Mouse (Mus musculus): ENCODE measurements around the gene Ech1.

Gene Ech1

DNA sequence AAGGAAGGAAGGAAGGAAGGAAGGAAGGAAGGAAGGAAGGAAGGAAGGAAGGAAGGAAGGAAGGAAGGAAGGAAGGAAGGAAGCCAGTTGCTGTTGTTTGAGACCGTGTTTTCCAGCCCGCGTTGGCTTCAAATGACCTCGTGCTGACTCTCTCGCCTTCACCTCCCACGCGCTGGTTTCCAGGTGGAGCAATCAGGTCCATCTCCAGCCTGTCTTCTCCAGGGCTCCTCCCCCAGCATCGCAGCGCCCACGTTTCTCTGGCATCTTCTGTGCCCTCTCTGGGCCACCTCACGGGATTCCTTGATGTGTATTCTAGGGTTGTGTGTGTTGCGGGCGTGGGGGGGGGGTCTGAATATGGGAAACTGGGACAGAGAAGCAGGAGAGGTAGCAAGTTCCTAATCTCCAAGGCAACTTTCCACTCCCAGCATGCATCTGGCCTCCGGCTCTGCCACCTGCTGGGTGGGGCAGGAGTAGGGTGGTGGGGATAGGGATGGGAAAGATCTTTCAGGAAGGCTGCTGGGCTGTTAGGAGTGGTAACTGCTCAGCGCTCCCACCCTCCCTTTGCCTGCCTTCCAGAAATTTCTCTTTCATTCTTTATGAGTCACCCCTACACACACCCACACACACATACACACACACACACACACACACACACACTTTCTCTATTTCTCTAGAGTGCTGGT, 37.9 kb downstream of the Ech1 start:
- peak; percentile 61 for DNase-seq (ENCODE audit: low read depth)

DNA sequence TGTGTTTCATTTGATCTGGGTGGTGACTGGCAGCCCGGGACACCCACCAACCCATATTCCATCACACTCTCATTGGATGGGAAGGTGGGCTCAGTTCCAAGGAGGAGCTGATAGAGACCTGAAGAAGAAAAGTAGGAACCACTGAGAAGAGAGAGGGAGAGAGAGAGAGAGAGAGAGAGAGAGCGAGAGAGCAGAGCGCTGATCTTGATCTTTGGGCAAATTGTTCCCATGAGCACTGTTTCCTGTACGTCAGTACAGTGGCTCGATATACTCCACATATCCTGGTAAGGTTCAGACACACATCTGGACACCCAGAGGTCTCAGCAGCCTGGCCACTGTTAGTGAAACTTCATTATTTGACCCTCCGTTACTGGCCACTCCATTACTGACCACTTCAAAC, 38.5 kb downstream of the Ech1 start, which contains the start of gene Lgals7:
Gene Lgals7, plus strand, starts transcription at position 314 of the 400 bp plus-strand sequence.
- DNase-seq (ENCODE audit: low read depth) = no peak

DNA sequence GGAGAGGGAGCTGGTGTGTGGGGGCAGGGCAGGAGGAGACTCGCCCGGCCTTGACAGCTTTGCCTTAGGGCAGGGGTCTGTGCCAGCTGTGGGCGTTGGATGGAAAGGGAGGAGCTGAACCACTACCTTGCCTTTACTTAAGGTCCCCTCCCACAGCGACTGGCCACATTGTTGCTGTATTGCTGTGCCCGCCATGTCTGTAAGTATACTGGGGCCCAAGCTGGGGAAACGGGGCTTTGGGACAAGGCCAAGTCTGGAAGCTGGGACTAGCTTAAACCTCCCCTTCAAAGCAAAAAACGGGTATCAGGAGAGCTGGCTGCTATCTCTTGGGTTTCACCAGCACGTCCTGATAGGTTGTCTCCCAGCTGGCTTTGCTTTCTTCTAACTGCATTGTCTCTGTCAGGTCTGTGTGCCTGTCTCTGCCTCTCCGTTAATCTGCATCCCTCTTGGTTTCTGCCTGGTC, 39.3 kb downstream of the Ech1 start:
- DNase-seq (ENCODE audit: low read depth) = no peak

DNA sequence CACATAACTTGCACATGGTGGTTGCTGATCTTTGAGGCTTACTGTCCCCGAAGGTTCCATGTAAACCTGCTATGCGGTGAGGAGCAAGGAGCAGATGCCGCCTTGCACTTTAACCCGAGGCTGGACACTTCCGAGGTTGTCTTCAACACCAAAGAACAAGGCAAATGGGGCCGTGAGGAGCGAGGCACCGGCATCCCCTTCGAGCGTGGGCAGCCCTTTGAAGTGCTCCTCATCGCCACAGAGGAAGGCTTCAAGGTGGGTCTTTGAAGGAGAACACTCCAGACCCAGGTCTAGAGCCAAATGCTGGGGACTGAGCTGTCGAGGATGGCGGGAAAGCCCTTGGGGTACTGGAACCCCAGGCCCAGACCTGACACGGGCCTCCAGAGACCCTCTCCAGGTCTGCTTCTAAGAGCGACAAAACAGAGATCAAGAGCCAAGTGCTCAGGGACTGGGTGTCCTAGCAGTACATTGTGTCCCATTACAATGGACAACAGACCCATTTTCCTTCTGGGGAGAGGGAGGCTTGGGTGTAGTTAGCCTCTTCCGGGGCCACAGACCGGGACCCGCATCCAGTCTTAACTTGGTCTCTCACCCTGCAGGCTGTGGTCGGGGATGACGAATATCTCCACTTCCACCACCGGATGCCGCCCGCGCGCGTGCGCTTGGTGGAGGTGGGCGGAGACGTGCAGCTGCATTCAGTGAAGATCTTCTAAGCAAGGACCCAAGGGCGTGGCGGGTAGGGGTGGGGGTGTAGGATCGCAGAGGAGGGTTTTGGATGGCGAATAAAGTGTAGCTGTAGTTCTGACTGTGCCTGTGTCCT, 40.7 kb downstream of the Ech1 start:
- peak; percentile 48 for DNase-seq (ENCODE audit: low read depth)

DNA sequence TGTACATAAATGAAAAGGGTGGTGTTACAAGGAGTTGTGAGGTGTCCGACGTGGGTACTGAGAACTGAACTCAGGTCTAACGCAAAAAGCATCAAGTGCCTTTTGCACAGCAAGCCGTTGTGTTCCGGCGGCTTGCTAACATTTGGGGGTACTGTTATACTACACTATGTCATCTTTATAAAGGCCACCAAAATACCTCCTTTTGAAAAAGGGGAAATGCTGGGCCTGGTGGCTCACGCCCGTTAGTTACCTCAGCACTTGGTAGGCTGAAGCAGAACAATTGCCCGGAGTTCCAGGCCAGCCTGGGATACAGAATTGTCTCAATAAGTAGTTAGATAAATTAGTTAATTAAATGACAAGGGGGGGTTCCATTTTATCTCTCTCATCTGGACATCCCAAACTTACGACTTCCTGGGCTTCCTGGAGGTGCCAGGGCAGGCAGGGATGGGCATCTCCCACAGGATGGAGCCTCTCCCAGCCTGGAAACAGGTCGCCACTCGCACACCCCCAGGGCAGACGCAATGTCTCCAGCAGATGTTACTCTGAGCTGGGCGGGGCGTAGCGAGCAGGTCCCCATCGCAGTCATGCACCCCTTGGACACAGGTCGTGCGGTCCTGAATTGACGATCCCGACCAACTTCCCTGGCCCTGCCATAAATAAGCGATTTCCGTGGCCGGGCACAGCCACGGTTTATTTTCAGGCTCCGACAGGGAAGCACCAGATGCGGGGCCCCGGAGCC, 41.9 kb downstream of the Ech1 start:
- DNase-seq (ENCODE audit: low read depth) = no peak

DNA sequence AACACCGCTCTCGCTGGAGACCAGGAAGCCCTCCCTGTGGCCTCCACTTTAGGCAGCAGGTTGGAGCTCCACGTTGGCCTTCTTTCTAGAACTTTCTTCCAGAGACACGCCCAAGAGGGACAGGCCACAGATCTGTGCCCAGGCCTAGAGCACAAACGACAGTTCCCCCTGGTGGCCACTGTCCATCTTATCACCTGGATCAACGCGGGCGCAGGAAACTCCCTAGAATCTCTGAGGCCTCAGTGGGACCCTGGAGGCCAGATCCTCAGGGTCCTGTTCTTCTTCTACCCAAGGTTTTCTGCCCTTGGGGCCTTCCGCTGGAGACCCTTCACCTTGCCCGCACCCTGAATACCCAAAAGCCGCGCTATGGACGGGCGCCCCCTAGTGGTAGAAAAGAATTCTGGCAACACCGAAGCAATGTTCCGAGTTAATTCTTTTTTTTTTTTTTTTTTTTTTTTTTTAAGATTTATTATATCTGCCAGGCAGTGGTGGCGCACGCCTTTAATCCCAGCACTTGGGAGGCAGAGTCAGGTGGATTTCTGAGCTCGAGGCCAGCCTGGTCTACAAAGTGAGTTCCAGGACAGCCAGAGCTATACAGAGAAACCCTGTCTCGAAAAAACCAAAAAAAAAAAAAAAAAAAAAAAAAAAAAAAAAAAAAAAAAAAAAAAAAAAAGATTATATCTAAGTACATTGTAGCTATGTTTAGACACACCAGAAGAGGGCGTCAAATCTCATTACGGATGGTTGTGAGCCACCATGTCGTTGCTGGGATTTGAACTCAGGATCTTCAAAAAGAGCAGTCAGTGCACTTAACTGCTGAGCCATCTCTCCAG, 42.7 kb downstream of the Ech1 start:
- DNase-seq (ENCODE audit: low read depth) = peak; percentile 54

DNA sequence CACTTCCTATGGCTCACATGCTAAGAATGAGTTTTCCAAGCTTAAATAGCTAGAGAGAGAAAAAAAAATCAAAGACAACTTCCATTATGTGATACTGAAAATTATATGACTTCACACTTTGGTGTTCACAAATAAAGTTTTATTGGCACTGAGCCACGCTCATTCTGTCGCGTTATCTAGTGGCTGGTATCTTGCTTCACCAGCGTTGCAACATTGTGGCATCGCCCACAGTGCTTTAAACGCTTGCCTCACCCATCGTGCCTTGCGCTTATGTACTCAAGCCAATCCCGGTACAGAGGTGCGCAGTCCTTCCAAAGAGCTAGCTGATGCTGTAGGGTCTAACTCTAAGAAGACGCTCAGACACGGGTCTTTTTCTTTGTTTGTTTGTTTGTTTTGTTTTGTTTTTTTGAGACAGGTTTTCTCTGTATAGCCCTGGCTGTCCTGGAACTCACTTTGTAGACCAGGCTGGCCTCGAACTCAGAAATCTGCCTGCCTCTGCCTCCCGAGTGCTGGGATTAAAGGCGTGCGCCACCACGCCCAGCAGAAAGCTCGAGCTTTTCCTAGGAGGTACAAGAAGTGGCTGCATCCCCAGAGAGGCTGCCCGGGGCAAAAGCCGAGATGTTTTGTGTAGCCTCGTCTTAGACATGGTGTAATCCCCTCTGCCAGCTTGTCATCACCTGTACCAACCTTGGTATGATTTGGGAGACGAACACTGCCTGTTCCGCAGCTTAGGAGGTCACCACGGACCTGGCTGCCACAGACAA, 46.1 kb downstream of the Ech1 start:
- DNase-seq (ENCODE audit: low read depth) = no peak

DNA sequence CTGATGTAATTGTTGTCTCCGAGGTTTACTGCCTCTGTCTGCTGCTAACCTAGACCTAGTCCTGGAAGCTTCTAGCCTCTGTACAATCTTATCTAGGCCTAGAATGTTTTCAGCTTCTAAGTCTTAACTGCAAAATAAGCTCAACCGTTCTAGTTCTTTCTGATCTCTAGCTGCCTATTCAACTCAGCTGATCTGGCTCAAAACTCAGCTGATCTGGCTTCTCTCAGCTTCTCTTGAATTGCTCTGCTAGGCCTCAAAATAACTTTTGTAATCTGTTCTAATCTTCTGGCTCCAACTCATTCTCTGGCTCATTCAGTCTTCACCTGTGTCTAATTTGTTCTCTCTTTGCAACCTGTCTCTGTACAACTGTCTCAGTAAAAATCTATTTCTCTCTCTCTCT, 49.5 kb downstream of the Ech1 start:
- DNase-seq (ENCODE audit: low read depth) = no peak

DNA sequence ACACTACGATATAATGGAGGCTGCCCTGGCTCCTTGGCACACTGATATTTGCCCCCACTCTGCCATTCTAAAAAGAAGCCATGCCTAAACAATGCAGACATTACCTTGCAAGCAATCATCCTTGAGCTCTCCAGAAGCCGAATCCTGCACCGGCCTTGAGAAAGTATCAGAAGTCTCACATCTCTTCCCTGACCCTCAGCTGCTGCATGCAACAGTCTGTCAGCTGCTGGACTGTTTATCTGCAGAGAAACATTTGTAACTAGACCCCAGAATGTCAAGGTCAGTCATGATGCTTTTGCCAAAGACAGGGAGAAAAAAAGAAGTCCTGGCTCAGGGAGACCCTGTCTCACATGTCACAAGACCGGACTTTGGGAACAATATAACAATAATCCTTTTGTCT, 51.1 kb downstream of the Ech1 start:
- no peak for DNase-seq (ENCODE audit: low read depth)

DNA sequence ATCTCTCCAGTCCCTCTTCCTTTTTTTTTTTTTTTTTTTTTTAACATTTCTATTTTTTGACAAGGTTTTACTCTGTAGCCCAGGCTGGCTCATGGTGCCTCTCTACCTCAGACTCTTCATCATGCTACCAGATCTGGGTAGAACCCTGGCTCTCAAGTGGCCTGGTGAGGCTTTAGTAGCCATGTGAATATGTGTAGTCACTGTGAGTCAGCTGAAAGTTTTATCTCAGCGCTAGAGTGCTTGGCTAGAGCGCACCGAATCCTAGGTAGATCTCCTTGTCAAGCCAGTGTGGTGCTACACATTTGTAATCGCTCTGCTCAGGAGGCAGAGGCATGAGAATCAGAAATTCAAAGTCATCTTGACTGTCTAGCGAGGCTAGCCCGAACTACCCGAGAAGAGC, 52.1 kb downstream of the Ech1 start:
- no peak for DNase-seq (ENCODE audit: low read depth)

DNA sequence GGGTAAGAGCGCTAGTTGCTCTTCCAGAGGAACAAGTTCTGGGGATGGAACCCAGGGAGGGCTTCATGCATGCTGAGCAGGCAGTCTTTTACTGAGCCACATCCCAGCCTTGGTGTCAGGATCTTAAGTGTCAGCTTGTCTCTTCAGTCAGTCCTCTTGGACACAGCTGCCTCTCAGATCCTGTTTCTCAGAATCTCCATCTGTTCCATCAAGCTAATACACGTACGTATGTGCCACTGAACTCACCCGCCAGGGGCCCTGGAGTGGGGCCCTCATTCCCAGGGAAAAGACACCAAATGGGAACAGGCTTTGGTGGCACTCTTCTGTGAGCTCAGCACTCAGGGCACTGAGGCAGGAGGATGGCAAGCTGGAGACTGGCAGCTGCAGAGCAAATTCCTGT, 52.8 kb downstream of the Ech1 start:
- DNase-seq (ENCODE audit: low read depth) = no peak

DNA sequence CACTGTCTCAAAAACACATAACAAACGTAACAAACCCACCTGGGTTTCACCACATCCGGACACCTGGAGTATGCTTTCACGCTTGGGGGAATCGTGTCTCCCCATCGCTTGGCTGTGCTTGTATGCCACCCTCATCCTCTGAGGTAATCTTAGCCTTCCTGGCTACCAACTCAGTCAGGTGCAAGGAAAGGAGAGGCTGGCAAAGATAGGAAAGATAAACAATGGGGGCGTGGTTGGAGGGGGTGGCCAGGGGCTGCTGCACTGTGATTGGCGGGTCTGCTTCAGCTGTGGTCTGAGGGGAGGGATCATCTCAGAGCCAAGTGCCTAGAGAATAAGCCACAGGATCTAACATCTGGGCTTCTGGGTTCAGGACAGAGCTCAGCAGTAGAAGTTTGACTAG, 54.6 kb downstream of the Ech1 start:
- no peak for DNase-seq (ENCODE audit: low read depth)

DNA sequence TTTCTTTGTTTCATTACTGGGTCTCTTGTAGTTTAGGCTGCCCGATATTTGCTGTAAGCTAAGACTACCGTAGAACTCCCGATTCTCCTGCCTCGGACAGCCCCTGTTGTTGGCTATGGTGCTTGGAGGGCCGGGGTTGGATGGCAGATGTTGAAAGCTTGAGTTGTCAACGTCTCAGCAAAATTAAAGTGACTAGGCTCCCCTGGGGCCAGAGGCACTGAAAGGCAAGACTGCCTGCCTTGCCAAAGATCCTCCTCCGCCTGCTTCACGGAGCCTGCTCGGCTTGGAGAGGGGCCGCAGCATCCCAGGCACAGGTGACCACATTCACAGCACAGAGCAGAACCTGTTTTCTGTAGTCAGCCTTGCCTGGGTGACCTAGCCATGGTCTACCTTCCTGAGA, 55.5 kb downstream of the Ech1 start:
- no peak for DNase-seq (ENCODE audit: low read depth)

DNA sequence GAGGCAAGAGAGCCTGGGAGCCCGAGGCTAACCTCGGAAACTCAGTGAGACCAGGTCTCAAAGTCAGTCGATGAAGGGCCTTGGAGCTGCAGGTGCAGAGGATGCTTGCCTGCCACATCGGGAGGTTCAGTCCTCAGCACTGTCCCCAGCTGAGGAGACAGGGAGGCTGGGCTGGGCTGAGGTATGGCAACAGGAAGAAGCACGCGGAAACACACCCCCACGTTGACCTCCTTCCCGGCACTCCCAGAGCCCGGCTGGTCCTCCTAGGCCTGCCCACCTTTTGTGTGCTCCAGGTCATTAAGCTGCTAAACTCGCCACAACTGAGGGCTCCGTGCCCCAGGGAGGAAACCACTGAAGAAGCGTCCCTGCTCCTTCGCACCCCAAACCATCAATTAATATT, 56.2 kb downstream of the Ech1 start, which contains the start of gene Capn12:
Gene Capn12, plus strand, starts transcription at position 224 of the 400 bp plus-strand sequence.
- no peak for DNase-seq (ENCODE audit: low read depth)
